Mouse (Mus musculus) intestine, postnatal 0 days (tissue): ENCODE measurements around the gene Spryd4. TPM values are rescaled to one million over a fixed set of nuclear protein-coding genes. Genes with fewer than 3 reads are reported as not detected.

Experiments
- ATAC-seq: fragments of 200-750 bp; cut with Nextera tagmentation; 2 replicates; pipeline ENCODE4 v1.8.0; 2017; ENCODE audit warnings: mild to moderate bottlenecking, moderate TSS enrichment, moderate library complexity
- H3K27ac ChIP-seq: fragments of 300-500 bp; sonication (generic); 2 replicates; pipeline ENCODE4 v1.5.1; 2014; ENCODE audit warnings: mild to moderate bottlenecking, low read depth, low read length, moderate library complexity
- H3K27me3 ChIP-seq: fragments of 300-500 bp; sonication (generic); replicated peaks from 2 replicates; pipeline ENCODE4 v1.6.1; 2014; ENCODE audit warnings: low read length, mixed read lengths; ENCODE audit not compliant: control insufficient read depth, insufficient read depth
- H3K36me3 ChIP-seq: fragments of 300-500 bp; sonication (generic); 2 replicates; pipeline ENCODE4 v1.6.1; 2014; ENCODE audit warnings: mild to moderate bottlenecking, moderate library complexity; ENCODE audit not compliant: control insufficient read depth, insufficient read depth
- H3K4me1 ChIP-seq: fragments of 300-500 bp; sonication (generic); replicated peaks from 2 replicates; pipeline ENCODE4 v1.6.1; 2014; ENCODE audit warnings: antibody characterized with exemption, low read length, mixed read lengths; ENCODE audit not compliant: control insufficient read depth, insufficient read depth
- H3K4me2 ChIP-seq: fragments of 300-500 bp; sonication (generic); replicated peaks from 2 replicates; pipeline ENCODE4 v1.6.1; 2014; ENCODE audit warnings: low read depth, mild to moderate bottlenecking, moderate library complexity
- H3K4me3 ChIP-seq: fragments of 300-500 bp; sonication (generic); 2 replicates; pipeline ENCODE4 v1.5.1; 2014; ENCODE audit warnings: low read depth, low read length
- H3K9ac ChIP-seq: fragments of 300-500 bp; sonication (generic); 2 replicates; pipeline ENCODE4 v1.6.1; 2014; ENCODE audit warnings: mild to moderate bottlenecking, low read depth, low read length
- H3K9me3 ChIP-seq: fragments of 300-500 bp; sonication (generic); 2 replicates; pipeline ENCODE4 v1.6.1; 2016; ENCODE audit warnings: mixed run types; ENCODE audit not compliant: control insufficient read depth
- CTCF ChIP-seq: sonication (generic); IDR thresholded peaks from 2 replicates; pipeline ENCODE4 v1.5.1; 2016; ENCODE audit warnings: low read depth, mild to moderate bottlenecking, control low read depth, antibody characterized with exemption, moderate library complexity
- WGBS: fragments of 180-500 bp; shearing (Covaris S2); extraction: QIAGEN DNeasy Blood & Tissue Kit; methylation state at CpG from one replicate; pipeline ENCODE4 v1.1.7; 2014; 5-methylcytosine and 5-hydroxymethylcytosine counted together
- polyA plus RNA-seq: library from polyadenylated mRNA; unstranded; fragments of >200 nt; fragmentation: Nextera tagmentation; extraction: Ambion mirVana; gene quantifications from 2 replicates; pipeline ENCODE4 v1.2.1, GENCODE M21; 2015

The Spryd4 gene
- polyA plus RNA-seq, 1 experiment from 2014 or later = 23.2 TPM

GRCm38 (mm10) chr10:128239140-128239539, 27.5 kb upstream of the Spryd4 start:
- no peak for TF ChIP-seq CTCF
- H3K9ac ChIP-seq = no peak overlapping the region
- H3K4me2 ChIP-seq = no peak overlapping the region
- no peak overlapping the region for H3K27ac ChIP-seq
- no peaks in the 10 kb centered on the region for H3K4me1 ChIP-seq
- no peaks in the 10 kb centered on the region for H3K9me3 ChIP-seq
- no peak for ATAC-seq
- 93% methylated on average over 4 of the region's 4 CpGs for WGBS
- H3K4me3 ChIP-seq = no peak overlapping the region
- H3K36me3 ChIP-seq = peaks cover 4% of the 10 kb centered on the region
- no peaks in the 10 kb centered on the region for H3K27me3 ChIP-seq

DNA sequence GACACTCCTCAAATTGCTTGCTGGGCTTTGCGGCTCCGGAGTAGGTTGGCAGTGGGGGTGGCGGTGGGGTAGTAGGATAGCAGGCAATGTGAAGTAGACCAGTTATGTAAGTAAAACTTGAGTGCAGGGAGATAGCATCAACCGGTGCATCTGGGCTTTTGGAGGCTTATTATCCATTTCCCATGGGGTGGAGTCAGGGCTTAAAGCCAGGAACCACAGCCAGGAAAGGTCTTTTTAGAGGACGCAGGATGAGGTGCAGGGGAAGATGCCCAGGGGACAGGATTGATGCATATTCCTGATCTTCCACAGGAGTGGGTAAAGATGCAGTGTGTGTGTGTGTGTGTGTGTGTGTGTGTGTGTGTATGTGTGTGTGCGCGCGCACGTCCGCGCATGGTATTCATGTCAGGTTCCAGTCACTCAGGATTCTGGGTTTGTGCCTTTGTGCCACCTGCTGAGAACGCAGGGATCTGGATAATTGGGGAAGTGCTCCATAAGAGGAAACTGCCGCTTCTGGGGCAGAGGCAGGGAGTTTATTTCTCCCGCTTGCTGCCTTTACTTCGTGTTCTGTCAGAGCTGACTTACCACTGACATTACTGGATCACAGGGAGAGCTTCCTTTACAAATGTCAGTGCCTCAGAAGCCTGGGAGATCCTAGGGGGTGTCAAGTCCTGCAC, 26.3 kb upstream of the Spryd4 start:
- 82% methylated on average over 15 of the region's 15 CpGs for WGBS
- Histone ChIP-seq H3K4me3 (no peak overlapping the region), H3K9ac (no peak overlapping the region), H3K4me1 (no peaks in the 10 kb centered on the region), H3K9me3 (no peaks in the 10 kb centered on the region), H3K4me2 (no peak overlapping the region), H3K27me3 (no peaks in the 10 kb centered on the region), H3K27ac (no peak overlapping the region), H3K36me3 (no peaks in the 10 kb centered on the region; the same call in 1 of the 2 replicates)
- no peak for ATAC-seq
- TF ChIP-seq CTCF = no peak

DNA sequence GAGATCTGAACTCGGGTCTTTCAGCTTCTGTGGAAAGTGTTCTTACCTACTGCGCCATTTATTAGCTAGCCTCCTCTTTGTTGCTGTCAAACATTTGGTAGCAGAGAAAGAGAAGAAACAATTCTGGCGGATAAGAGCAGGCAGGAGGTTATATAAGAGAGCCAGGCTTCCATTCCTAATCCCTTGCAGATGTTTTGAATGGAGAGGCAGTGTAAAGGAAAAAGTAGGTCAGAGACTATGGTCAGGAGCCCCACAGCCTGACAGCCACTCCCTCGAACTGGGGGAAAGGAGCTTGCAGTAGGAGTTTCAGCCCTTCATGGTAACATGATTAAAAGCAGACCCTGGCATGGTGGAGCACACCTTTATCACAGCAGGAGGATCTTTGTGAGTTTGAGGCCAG, 24.7 kb upstream of the Spryd4 start:
- H3K4me3 ChIP-seq = no peak overlapping the region
- H3K4me2 ChIP-seq = no peak overlapping the region
- no peak for ATAC-seq
- 70% methylated on average over 4 of the region's 4 CpGs for WGBS
- H3K9me3 ChIP-seq = no peaks in the 10 kb centered on the region
- TF ChIP-seq CTCF = no peak
- no peak overlapping the region for H3K9ac ChIP-seq
- H3K27ac ChIP-seq = no peak overlapping the region
- no peaks in the 10 kb centered on the region for H3K27me3 ChIP-seq
- H3K36me3 ChIP-seq = no peaks in the 10 kb centered on the region; the same call in 1 of the 2 replicates
- no peaks in the 10 kb centered on the region for H3K4me1 ChIP-seq

GRCm38 (mm10) chr10:128232420-128232985, 20.9 kb upstream of the Spryd4 start:
- no peaks in the 10 kb centered on the region for H3K9me3 ChIP-seq
- peak overlapping the region; percentile 86 for H3K4me3 ChIP-seq
- H3K27ac ChIP-seq = peak overlapping the region; percentile 79
- H3K36me3 ChIP-seq = no peaks in the 10 kb centered on the region
- H3K9ac ChIP-seq = peak overlapping the region; percentile 67
- WGBS = under 1% methylated on average over 14 of the region's 14 CpGs
- H3K4me1 ChIP-seq = no peaks in the 10 kb centered on the region
- H3K27me3 ChIP-seq = no peaks in the 10 kb centered on the region
- TF ChIP-seq CTCF = peak; percentile 89
- peak; percentile 59 for ATAC-seq
- H3K4me2 ChIP-seq = peak overlapping the region; percentile 95

- H3K27me3 ChIP-seq = no peaks in the 10 kb centered on the region
- ATAC-seq = peak; percentile 89
- peak within 1 kb of the TSS; percentile 86 for H3K4me3 ChIP-seq
- H3K4me1 ChIP-seq = no peaks in the 10 kb centered on the region
- no peaks in the 10 kb centered on the region for H3K9me3 ChIP-seq
- WGBS = under 1% methylated on average over 58 of the region's 58 CpGs
- H3K4me2 ChIP-seq = peak within 1 kb of the TSS; percentile 95
- H3K9ac ChIP-seq = peak within 1 kb of the TSS; percentile 67
- H3K27ac ChIP-seq = peak within 1 kb of the TSS; percentile 79
- H3K36me3 ChIP-seq = no peaks in the 10 kb centered on the region
- TF ChIP-seq CTCF = no peak
Observed at GRCm38 (mm10) chr10:128231697-128232419, 20.3 kb upstream of the Spryd4 start, which contains the start of gene Timeless. Timeless (plus strand) TSS chr10:128232065.

DNA sequence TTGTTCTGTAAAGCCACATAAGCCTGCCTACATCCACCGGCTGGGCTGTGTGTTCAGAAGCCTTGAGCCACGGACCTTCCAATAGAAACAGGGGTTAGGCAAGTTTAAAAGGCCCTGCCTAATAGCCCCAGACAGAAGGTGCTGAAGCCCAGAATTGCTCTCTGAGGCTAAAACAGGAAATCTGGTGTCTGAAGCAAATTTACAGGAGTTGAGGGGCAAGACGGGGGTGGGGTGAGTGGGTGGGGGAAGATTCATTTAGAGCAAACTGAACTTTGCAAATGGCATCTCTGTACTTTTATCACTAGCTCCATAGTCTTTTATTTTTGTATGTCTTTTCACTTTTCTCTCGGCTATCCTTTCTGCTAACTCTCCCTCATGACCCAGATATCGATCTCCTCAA, 19.5 kb upstream of the Spryd4 start:
- Histone ChIP-seq H3K9me3 (no peaks in the 10 kb centered on the region), H3K27me3 (no peaks in the 10 kb centered on the region), H3K27ac (peak overlapping the region; percentile 79; the same call in 1 of the 2 replicates), H3K9ac (0 out of 2 replicates have a peak overlapping the region, but pooled peaks have one; percentile 67), H3K4me1 (no peaks in the 10 kb centered on the region), H3K4me3 (peak overlapping the region; percentile 86), H3K4me2 (peak overlapping the region; percentile 95), H3K36me3 (no peaks in the 10 kb centered on the region)
- TF ChIP-seq CTCF = no peak
- no peak for ATAC-seq
- 9% methylated on average over 5 of the region's 5 CpGs for WGBS
